Comparison of ENCODE assay signal across 8 mouse cellular contexts in the genomic region with DNA sequence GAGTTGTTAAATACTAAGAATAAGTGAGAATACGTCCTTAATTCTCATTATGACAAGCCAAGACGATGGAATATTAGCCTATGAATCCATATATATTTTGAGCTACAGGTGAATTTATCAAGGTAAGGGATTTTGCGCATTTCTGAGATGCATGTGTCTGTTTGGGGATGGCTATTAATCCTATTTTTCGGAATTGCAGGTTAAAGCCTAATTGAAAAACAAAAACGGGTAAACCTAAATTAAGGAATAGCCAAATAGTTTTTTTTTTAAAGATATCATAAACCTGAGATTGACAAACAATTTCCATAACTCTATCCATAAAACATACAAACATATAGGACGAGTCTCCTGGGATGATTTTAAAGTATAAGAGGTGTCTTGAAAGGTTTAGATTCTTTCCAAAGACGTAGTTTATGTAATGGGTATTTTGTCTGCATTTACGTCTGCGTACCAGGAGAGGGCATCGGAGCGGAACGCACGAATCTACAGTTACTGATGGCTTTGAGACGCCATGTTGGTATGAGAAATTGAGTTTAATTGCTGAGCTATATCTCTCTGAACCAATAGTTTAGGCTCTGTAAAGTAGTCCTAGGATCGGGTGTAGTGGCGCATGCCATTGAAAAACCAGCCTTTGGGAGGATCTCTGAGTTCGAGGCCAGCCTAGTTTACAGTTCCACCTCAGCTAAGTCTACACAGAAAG. TPM values are rescaled to one million over a fixed set of nuclear protein-coding genes. Genes with fewer than 3 reads are reported as not detected.
DNase-seq lines count a peak whose midpoint lies in the region; ATAC-seq and TF ChIP-seq lines count a peak whose summit lies in the region.

No protein-coding gene starts in this region.

- DNase-seq in CD8-positive naive resting alpha-beta T cell, adult 2 months (ENCODE audit: low read depth in 2 of 2, low spot score in 2 of 2): peak; percentile 64 to 71
- DNase-seq in brain, adult 2 months (ENCODE audit: low read depth, low spot score): peak; percentile 94
- DNase-seq in heart, postnatal 0 days (ENCODE audit: low spot score): peak; percentile 79
- DNase-seq in kidney, postnatal 4 days: peak; percentile 59 to 78
- peak; percentile 72 for DNase-seq in neural tube, embryonic 11.5 days (ENCODE audit: low spot score)

- ATAC-seq in erythroid progenitor cell, adult 5-6 weeks (replicated peaks; ENCODE audit: low FRiP score, poor library complexity, severe bottlenecking): peak; percentile 59
- ATAC-seq in heart, postnatal 0 days (ENCODE audit: insufficient read depth, low read depth): 0 out of 2 replicates have a peak, but pooled peaks have one; percentile 3
- no peak for ATAC-seq in liver, embryonic 15.5 days (ENCODE audit: insufficient read depth)
- no peak for ATAC-seq in neural tube, embryonic 11.5 days (ENCODE audit: insufficient read depth, low FRiP score, low TSS enrichment)

- peak; percentile 68 for TF ChIP-seq CTCF in heart, postnatal 0 days (IDR thresholded peaks at IDR 0.05; ENCODE audit: low read depth)
- TF ChIP-seq CTCF in testis, adult 2 months (IDR thresholded peaks at IDR 0.05; ENCODE audit: control insufficient read depth, insufficient read depth, insufficient replicate concordance, low read depth, low read length): peak; percentile 45; the same call in 1 of the 2 replicates

- H3K9ac ChIP-seq in heart, postnatal 0 days (replicated peaks; ENCODE audit: low read depth, low read length): no peak overlapping the region
- H3K9ac ChIP-seq in liver, embryonic 15.5 days: peak overlapping the region; percentile 46; the same call in 1 of the 2 replicates
- no peak overlapping the region for H3K9ac ChIP-seq in neural tube, embryonic 11.5 days (ENCODE audit: low read length)

- H3K9me3 ChIP-seq in heart, postnatal 0 days (replicated peaks; ENCODE audit: control insufficient read depth, low read length): no peaks in the 10 kb centered on the region
- no peaks in the 10 kb centered on the region for H3K9me3 ChIP-seq in liver, embryonic 15.5 days (replicated peaks)
- H3K9me3 ChIP-seq in neural tube, embryonic 11.5 days (ENCODE audit: control insufficient read depth, low read length): no peaks in the 10 kb centered on the region

- H3K27me3 ChIP-seq in heart, postnatal 0 days (ENCODE audit: control insufficient read depth, insufficient read depth, low read length): no peaks in the 10 kb centered on the region
- H3K27me3 ChIP-seq in liver, embryonic 15.5 days: no peaks in the 10 kb centered on the region
- H3K27me3 ChIP-seq in neural tube, embryonic 11.5 days (ENCODE audit: control insufficient read depth, insufficient read depth, low read length): no peaks in the 10 kb centered on the region
- H3K27me3 ChIP-seq in testis, adult 2 months (ENCODE audit: control insufficient read depth, insufficient read depth, low read length): no peaks in the 10 kb centered on the region

- no peak for TF ChIP-seq EP300 in heart, postnatal 0 days (IDR thresholded peaks at IDR 0.05; ENCODE audit: low read depth)

- peak overlapping the region; percentile 62 for H3K27ac ChIP-seq in heart, postnatal 0 days (ENCODE audit: low read depth)
- peak overlapping the region; percentile 80 for H3K27ac ChIP-seq in liver, embryonic 15.5 days (replicated peaks)
- H3K27ac ChIP-seq in neural tube, embryonic 11.5 days (ENCODE audit: low read depth, low read length): no peak overlapping the region
- H3K27ac ChIP-seq in testis, adult 2 months (ENCODE audit: control insufficient read depth, insufficient read depth, low read depth, low read length): peak overlapping the region; percentile 74

- peak overlapping the region; percentile 58 for H3K4me2 ChIP-seq in heart, postnatal 0 days (ENCODE audit: low read depth, low read length)
- H3K4me2 ChIP-seq in liver, embryonic 15.5 days: peak overlapping the region; percentile 72
- H3K4me2 ChIP-seq in neural tube, embryonic 11.5 days (ENCODE audit: low read depth): peak overlapping the region; percentile 40

- H3K36me3 ChIP-seq in heart, postnatal 0 days (replicated peaks; ENCODE audit: control insufficient read depth, insufficient read depth, low read length): no peaks in the 10 kb centered on the region
- H3K36me3 ChIP-seq in liver, embryonic 15.5 days (replicated peaks): no peaks in the 10 kb centered on the region
- H3K36me3 ChIP-seq in neural tube, embryonic 11.5 days (ENCODE audit: control insufficient read depth, insufficient read depth, low read length): no peaks in the 10 kb centered on the region
- H3K36me3 ChIP-seq in testis, adult 2 months (ENCODE audit: control insufficient read depth, insufficient read depth, low read length): no peaks in the 10 kb centered on the region

- no peaks in the 10 kb centered on the region for H3K4me1 ChIP-seq in heart, postnatal 0 days (ENCODE audit: control insufficient read depth, insufficient read depth)
- peaks cover 12% of the 10 kb centered on the region for H3K4me1 ChIP-seq in liver, embryonic 15.5 days (replicated peaks)
- H3K4me1 ChIP-seq in neural tube, embryonic 11.5 days (ENCODE audit: control insufficient read depth, insufficient read depth, low read length): no peaks in the 10 kb centered on the region
- peaks cover 10% of the 10 kb centered on the region for H3K4me1 ChIP-seq in testis, adult 2 months (ENCODE audit: control insufficient read depth, insufficient read depth, low read length)

- 7% methylated on average over 17 of the region's 17 CpGs for WGBS in heart, postnatal 0 days
- 2% methylated on average over 17 of the region's 17 CpGs for WGBS in liver, embryonic 15.5 days (ENCODE audit: insufficient replicate concordance)
- 5% methylated on average over 17 of the region's 17 CpGs for WGBS in neural tube, embryonic 11.5 days

- H3K4me3 ChIP-seq in heart, postnatal 0 days (ENCODE audit: low read depth, low read length): peak overlapping the region; percentile 43
- peak overlapping the region; percentile 55 for H3K4me3 ChIP-seq in liver, embryonic 15.5 days (replicated peaks)
- peak overlapping the region; percentile 31 for H3K4me3 ChIP-seq in neural tube, embryonic 11.5 days (ENCODE audit: low read depth, low read length)
- peak overlapping the region; percentile 72 for H3K4me3 ChIP-seq in testis, adult 2 months (ENCODE audit: control insufficient read depth, low read depth, low read length)

- TF ChIP-seq POLR2A in testis, adult 2 months (IDR thresholded peaks at IDR 0.05; ENCODE audit: control insufficient read depth, low read depth, low read length): no peak

RNA-seq across cellular contexts. Expression of a gene that starts 4.8 kb away (rescaled TPM):
- total RNA-seq in erythroid progenitor cell, adult 5-6 weeks (2015; ENCODE audit: low replicate concordance): 161 and 236 TPM in 2 replicates
- 151 and 160 TPM in 2 replicates for total RNA-seq in erythroid progenitor cell, adult 5-6 weeks (2017; ENCODE audit: low replicate concordance)
- 94.8 and 128 TPM in 2 replicates for total RNA-seq in heart, postnatal 0 days (2014; rRNA removed; ENCODE audit: low replicate concordance)
- 487 and 507 TPM in 2 replicates for polyA plus RNA-seq in heart, postnatal 0 days (2015; fragmentation: Nextera tagmentation; extraction: Ambion mirVana)
- 343 TPM in 2 replicates for polyA plus RNA-seq in liver, embryonic 15.5 days (2015; fragmentation: Nextera tagmentation; extraction: Ambion mirVana)
- 640 and 649 TPM in 2 replicates for polyA plus RNA-seq in neural tube, embryonic 11.5 days (2014; fragmentation: Nextera tagmentation; extraction: Ambion mirVana)
- polyA plus RNA-seq in testis, adult 2 months (2012; rRNA removed): 28.0 and 42.4 TPM in 2 replicates

RNA-seq across cellular contexts. Expression of a gene that starts 32.0 kb away (rescaled TPM):
- total RNA-seq in erythroid progenitor cell, adult 5-6 weeks (2015; ENCODE audit: low replicate concordance): 47.2 and 48.6 TPM in 2 replicates
- 11.7 and 11.9 TPM in 2 replicates for total RNA-seq in erythroid progenitor cell, adult 5-6 weeks (2017; ENCODE audit: low replicate concordance)
- 81.4 and 119 TPM in 2 replicates for total RNA-seq in heart, postnatal 0 days (2014; rRNA removed; ENCODE audit: low replicate concordance)
- 232 and 239 TPM in 2 replicates for polyA plus RNA-seq in heart, postnatal 0 days (2015; fragmentation: Nextera tagmentation; extraction: Ambion mirVana)
- 94.4 and 105 TPM in 2 replicates for polyA plus RNA-seq in liver, embryonic 15.5 days (2015; fragmentation: Nextera tagmentation; extraction: Ambion mirVana)
- polyA plus RNA-seq in neural tube, embryonic 11.5 days (2014; fragmentation: Nextera tagmentation; extraction: Ambion mirVana): 290 and 299 TPM in 2 replicates
- 212 and 286 TPM in 2 replicates for polyA plus RNA-seq in testis, adult 2 months (2012; rRNA removed)

RNA-seq across cellular contexts. Expression of a gene that starts 46.2 kb away (rescaled TPM):
- total RNA-seq in erythroid progenitor cell, adult 5-6 weeks (2015; ENCODE audit: low replicate concordance): 44.7 and 54.1 TPM in 2 replicates
- 92.0 and 107 TPM in 2 replicates for total RNA-seq in erythroid progenitor cell, adult 5-6 weeks (2017; ENCODE audit: low replicate concordance)
- 3.2 and 6.9 TPM in 2 replicates for total RNA-seq in heart, postnatal 0 days (2014; rRNA removed; ENCODE audit: low replicate concordance)
- polyA plus RNA-seq in heart, postnatal 0 days (2015; fragmentation: Nextera tagmentation; extraction: Ambion mirVana): 18.1 and 21.4 TPM in 2 replicates
- 20.7 and 20.8 TPM in 2 replicates for polyA plus RNA-seq in liver, embryonic 15.5 days (2015; fragmentation: Nextera tagmentation; extraction: Ambion mirVana)
- polyA plus RNA-seq in neural tube, embryonic 11.5 days (2014; fragmentation: Nextera tagmentation; extraction: Ambion mirVana): 32.6 and 34.4 TPM in 2 replicates
- polyA plus RNA-seq in testis, adult 2 months (2012; rRNA removed): 2.9 and 3.5 TPM in 2 replicates

Comparison
In these comparisons a context has a peak if more than half of its experiments do, and no peak if none do; other contexts are left out.
1. ATAC-seq: peak in erythroid progenitor cell, adult 5-6 weeks (single experiment) and heart, postnatal 0 days (single experiment); none in liver, embryonic 15.5 days (single experiment) and neural tube, embryonic 11.5 days (single experiment).
2. Peak in every context shown above with its lines, with median percentiles within 50 percentile points of each other: DNase-seq, H3K4me2 ChIP-seq and H3K4me3 ChIP-seq.